Mouse (Mus musculus) CD4-positive helper T cell, adult 2 months (primary cell): Measurements from ENCODE around the gene 1810010D01Rik.

Experiments
- DNase-seq: peaks from one replicate; pipeline ENCODE4 v3.0.0-alpha.2; 2012; ENCODE audit warnings: low read depth, missing footprints, low spot score

The 1810010D01Rik gene

GRCm38 (mm10) chr7:145211680-145212659, 4.1 kb upstream of the 1810010D01Rik start:
- no peak for DNase-seq

DNA sequence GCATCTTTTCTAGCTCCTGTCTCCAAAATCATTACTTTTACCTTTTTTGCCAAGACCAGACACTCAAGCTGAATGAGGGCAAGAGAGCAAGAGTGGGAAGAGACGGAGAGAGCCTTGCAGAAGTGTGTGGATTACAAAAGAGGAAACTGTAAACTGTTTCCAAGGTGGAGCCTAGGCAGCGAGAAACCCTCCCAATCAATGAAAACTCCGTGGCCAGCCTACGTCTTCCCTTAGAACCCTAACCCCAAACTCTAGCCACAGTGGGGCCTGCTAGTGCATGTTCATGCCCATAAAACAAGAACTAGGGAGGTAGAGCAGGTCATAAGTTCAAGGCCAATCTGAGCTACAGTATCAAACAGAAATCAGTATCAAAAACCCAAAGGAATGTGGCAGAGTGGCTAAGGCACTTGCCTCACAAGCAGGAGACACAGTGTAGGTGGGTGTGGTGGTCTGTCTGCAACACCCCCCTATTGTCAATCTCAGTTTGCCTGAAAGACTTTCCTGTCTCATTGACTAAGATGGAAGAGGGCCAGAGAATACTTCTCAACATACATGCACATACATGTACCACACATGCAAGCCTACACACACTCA, 2.7 kb upstream of the 1810010D01Rik start:
- DNase-seq = no peak

DNA sequence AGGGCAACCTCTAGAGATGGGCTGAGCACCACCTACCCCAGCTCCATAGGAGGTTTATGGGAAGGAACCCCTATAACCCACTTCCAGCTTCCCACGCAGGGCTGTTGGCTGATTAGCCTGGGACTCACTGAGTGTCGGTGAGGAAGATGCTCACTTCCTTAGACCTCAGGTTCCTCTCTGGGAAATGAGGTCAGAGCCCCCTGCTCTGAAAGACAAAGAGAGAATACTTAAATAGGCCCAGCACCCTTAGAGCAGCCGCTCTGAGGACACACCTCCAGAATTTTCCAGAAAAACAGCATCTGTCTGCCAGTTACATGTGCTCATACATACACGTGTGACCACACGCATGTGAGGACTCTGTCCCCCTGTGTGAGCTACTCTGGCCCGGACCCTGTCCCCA, 1.1 kb downstream of the 1810010D01Rik start:
- no peak for DNase-seq

GRCm38 (mm10) chr7:145206056-145206610, 1.8 kb downstream of the 1810010D01Rik start:
- DNase-seq = no peak

DNA sequence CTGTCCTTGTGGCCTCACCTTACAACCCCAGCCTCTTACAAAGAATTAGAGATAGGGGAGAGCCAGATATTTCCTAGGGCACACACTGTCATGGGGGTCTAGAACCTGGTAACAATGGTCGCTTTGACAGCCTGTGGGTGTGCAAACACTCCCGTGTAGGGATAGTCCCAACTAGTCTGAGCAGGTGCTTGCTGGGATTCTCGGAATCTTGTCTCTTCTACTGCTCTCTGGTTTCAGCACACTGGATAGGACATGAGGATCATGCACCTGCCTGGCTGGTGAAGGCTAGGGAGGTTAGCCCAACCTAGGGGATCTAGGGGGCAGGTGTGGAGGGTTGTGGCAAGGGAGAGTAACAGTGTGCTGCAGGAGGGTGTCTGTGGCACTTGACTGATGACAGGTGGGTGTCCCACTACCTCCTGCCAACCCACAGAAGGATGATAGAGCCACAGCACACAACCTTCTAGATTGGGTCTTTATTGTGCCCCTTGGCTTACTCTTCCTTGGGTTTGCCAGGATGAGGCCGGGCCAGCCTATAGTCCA, 2.5 kb downstream of the 1810010D01Rik start:
- no peak for DNase-seq

DNA sequence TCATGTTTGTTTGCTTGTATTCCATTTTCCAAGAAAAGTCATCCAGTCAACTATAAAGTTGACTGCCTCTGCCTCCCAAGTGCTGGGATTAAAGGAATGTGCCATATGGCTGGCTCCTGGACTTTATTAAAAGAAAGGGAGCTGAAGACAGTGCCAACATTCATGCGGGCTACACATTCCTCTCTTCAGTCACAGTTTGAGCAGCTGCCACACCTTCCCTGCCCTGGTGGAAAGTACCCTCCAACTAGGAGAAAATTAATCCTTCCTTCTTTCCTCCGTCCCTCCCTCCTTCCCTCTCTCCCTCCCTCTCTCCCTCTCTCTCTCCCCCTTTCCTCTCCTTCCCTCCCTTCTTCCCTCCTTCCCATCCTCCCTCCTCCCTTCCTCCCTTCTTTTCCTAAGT, 8.2 kb downstream of the 1810010D01Rik start:
- DNase-seq = no peak

- DNase-seq = no peak
Measured at GRCm38 (mm10) chr7:145198223-145198714, 9.7 kb downstream of the 1810010D01Rik start.

- no peak for DNase-seq
Measured at GRCm38 (mm10) chr7:145197711-145198110, 10.2 kb downstream of the 1810010D01Rik start.

GRCm38 (mm10) chr7:145197042-145197441, 10.9 kb downstream of the 1810010D01Rik start:
- no peak for DNase-seq

GRCm38 (mm10) chr7:145196340-145196739, 11.6 kb downstream of the 1810010D01Rik start:
- DNase-seq = no peak

GRCm38 (mm10) chr7:145195186-145195927, 12.6 kb downstream of the 1810010D01Rik start:
- no peak for DNase-seq

- no peak for DNase-seq
Measured at GRCm38 (mm10) chr7:145194455-145195161, 13.3 kb downstream of the 1810010D01Rik start.

- no peak for DNase-seq
Measured at GRCm38 (mm10) chr7:145192836-145193235, 15.1 kb downstream of the 1810010D01Rik start.

DNA sequence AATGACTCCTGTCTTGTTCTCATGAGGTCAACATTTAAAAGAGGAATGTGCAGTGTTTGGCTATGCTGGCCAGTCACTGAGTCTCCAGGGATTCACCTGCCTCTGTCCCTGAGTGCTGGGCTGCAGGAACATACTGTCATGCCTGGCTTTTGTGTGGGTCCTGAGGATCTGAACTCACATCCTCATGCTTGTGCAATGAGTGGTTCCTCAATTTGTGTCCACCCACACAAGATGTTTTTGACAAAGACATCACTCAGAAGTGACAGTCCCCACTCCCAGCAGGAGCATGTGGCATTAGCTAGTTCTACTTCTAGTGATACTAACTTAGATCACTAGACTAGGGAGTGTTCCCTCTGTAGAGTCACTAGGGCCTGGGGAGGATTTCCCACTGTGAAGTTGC, 17.4 kb downstream of the 1810010D01Rik start:
- DNase-seq = no peak

- DNase-seq = no peak
Measured at GRCm38 (mm10) chr7:145189342-145189741, 18.6 kb downstream of the 1810010D01Rik start.

GRCm38 (mm10) chr7:145187802-145188201, 20.1 kb downstream of the 1810010D01Rik start:
- no peak for DNase-seq

DNA sequence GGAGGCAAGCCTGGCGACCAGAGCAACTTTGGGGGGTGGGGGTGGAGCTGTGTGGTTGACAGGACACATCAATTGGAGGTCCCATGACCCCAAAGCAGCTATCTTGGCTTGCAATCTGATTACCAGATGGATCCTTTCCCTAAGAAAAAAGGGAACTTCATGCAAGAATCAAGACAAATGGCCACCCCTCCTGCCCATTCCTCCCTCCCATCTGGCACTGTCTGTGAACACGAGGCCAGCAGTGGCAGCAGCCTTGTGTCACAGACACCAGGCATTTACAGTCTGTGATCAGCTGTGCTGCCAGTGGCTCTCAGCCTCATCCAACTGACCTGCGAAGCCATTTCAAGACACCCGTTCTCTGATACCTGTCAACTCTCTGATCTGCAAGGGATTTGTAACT, 25.5 kb downstream of the 1810010D01Rik start:
- no peak for DNase-seq

DNA sequence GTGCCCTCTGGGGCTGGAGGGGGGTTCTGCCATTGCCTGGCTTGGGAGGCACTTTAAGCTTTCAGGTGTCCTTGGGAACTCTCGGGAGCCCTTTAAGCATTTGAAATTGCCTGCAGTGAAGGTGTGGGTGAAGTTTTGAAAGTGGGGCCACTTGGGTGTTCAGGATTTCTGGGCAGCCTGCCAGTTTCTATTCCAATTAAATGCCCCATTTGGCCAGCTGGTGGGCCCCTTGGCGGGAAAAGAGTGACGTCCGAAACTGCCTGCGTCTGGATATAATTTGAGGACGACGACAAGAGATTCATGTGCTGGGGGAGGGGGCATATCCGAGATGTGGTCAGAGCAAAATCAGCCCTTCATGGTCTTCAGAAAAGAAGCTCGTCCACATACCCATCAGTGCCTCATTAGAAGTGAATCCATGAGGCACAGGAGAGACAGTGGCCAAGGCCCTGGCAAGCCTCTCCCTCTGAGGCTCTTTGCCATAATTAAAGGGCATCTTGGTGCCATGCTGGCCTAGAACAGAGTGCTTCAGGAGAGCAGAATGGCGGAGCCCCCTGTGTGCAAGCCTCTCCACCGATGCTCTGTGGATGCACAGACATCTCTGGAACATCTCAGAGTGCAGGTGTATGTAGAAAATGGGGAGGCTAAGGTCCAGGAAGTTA, 26.4 kb downstream of the 1810010D01Rik start:
- DNase-seq = no peak

GRCm38 (mm10) chr7:145179691-145180091, 28.2 kb downstream of the 1810010D01Rik start:
- no peak for DNase-seq
